Mouse (Mus musculus): ENCODE measurements around the gene Syne3.

- no peak for TF ChIP-seq CTCF (IDR thresholded peaks at IDR 0.05; ENCODE audit: low read depth)
- TF ChIP-seq EP300 (IDR thresholded peaks at IDR 0.05; ENCODE audit: low read depth), result no peak
These were observed 32.7 kb downstream of the Syne3 start for GRCm38 (mm10) chr12:104976903-104977302.

Measured in heart, postnatal 0 days (tissue).